In genomic region chr8:111027391-111027937, GRCm38 (mm10) we compare ENCODE assay signal across 8 mouse cellular contexts. TPM values are rescaled to one million over a fixed set of nuclear protein-coding genes. Genes with fewer than 3 reads are reported as not detected.
DNase-seq lines count a peak whose midpoint lies in the region; ATAC-seq lines count a peak whose summit lies in the region.

No protein-coding gene starts in this region.

- no peaks in the 10 kb centered on the region for H3K36me3 ChIP-seq in forebrain, embryonic 11.5 days (ENCODE audit: control insufficient read depth, insufficient read depth, low read length)
- no peaks in the 10 kb centered on the region for H3K36me3 ChIP-seq in heart, embryonic 16.5 days (ENCODE audit: control insufficient read depth, insufficient read depth)
- H3K36me3 ChIP-seq in liver, embryonic 15.5 days (replicated peaks) = no peaks in the 10 kb centered on the region
- no peaks in the 10 kb centered on the region for H3K36me3 ChIP-seq in neural tube, embryonic 12.5 days

- H3K4me1 ChIP-seq in forebrain, embryonic 11.5 days (replicated peaks; ENCODE audit: control insufficient read depth, insufficient read depth, low read length) = no peaks in the 10 kb centered on the region
- peaks cover 3% of the 10 kb centered on the region; the same call in 1 of the 2 replicates for H3K4me1 ChIP-seq in heart, embryonic 16.5 days (ENCODE audit: control insufficient read depth, insufficient read depth, low read length)
- H3K4me1 ChIP-seq in liver, embryonic 15.5 days (replicated peaks) = peaks cover 27% of the 10 kb centered on the region
- H3K4me1 ChIP-seq in neural tube, embryonic 12.5 days = peaks cover 3% of the 10 kb centered on the region; the same call in 1 of the 2 replicates

- peak overlapping the region; percentile 72 for H3K4me3 ChIP-seq in forebrain, embryonic 11.5 days (ENCODE audit: low read depth, low read length)
- peak overlapping the region; percentile 69 for H3K4me3 ChIP-seq in heart, embryonic 16.5 days (ENCODE audit: low read length)
- H3K4me3 ChIP-seq in liver, embryonic 15.5 days (replicated peaks) = peak overlapping the region; percentile 79
- H3K4me3 ChIP-seq in neural tube, embryonic 12.5 days = peak overlapping the region; percentile 77

- DNase-seq in c-Kit-positive CD71-negative TER-119-negative erythroid progenitor cells, embryonic 14.5 days (ENCODE audit: low read depth) = peak; percentile 82
- peak; percentile 86 for DNase-seq in forebrain, embryonic 11.5 days (ENCODE audit: low spot score)
- DNase-seq in kidney, postnatal 36 days = peak; percentile 94 to 95
- peak; percentile 89 for DNase-seq in telencephalon, adult 2 months (ENCODE audit: low read depth, low spot score)

- no peak overlapping the region for H3K27ac ChIP-seq in forebrain, embryonic 11.5 days (ENCODE audit: low read depth, low read length)
- peak overlapping the region; percentile 72 for H3K27ac ChIP-seq in heart, embryonic 16.5 days (ENCODE audit: low read length)
- peak overlapping the region; percentile 75 for H3K27ac ChIP-seq in liver, embryonic 15.5 days (replicated peaks)
- H3K27ac ChIP-seq in neural tube, embryonic 12.5 days = no peak overlapping the region

- H3K9ac ChIP-seq in forebrain, embryonic 11.5 days (ENCODE audit: low read length) = peak overlapping the region; percentile 84
- H3K9ac ChIP-seq in heart, embryonic 16.5 days (ENCODE audit: low read length) = peak overlapping the region; percentile 83
- H3K9ac ChIP-seq in liver, embryonic 15.5 days = peak overlapping the region; percentile 74
- H3K9ac ChIP-seq in neural tube, embryonic 12.5 days = peak overlapping the region; percentile 80

- no peaks in the 10 kb centered on the region for H3K27me3 ChIP-seq in forebrain, embryonic 11.5 days (ENCODE audit: control insufficient read depth, insufficient read depth, low read length)
- H3K27me3 ChIP-seq in heart, embryonic 16.5 days (ENCODE audit: control insufficient read depth, insufficient read depth, low read length) = peaks cover 4% of the 10 kb centered on the region; the same call in 1 of the 2 replicates
- 0 out of 2 replicates have a peak, but pooled peaks cover 7% of the 10 kb centered on the region for H3K27me3 ChIP-seq in liver, embryonic 15.5 days
- 0 out of 2 replicates have a peak, but pooled peaks cover 5% of the 10 kb centered on the region for H3K27me3 ChIP-seq in neural tube, embryonic 12.5 days (replicated peaks)

- no peaks in the 10 kb centered on the region for H3K9me3 ChIP-seq in forebrain, embryonic 11.5 days (ENCODE audit: control insufficient read depth, low read length)
- no peaks in the 10 kb centered on the region for H3K9me3 ChIP-seq in heart, embryonic 16.5 days (replicated peaks; ENCODE audit: control insufficient read depth, low read length)
- H3K9me3 ChIP-seq in liver, embryonic 15.5 days (replicated peaks) = no peaks in the 10 kb centered on the region
- no peaks in the 10 kb centered on the region for H3K9me3 ChIP-seq in neural tube, embryonic 12.5 days

- H3K4me2 ChIP-seq in forebrain, embryonic 11.5 days (ENCODE audit: low read depth, low read length, severe bottlenecking) = peak overlapping the region; percentile 84
- peak overlapping the region; percentile 79 for H3K4me2 ChIP-seq in heart, embryonic 16.5 days (ENCODE audit: low read depth, low read length)
- peak overlapping the region; percentile 93 for H3K4me2 ChIP-seq in liver, embryonic 15.5 days
- peak overlapping the region; percentile 81 for H3K4me2 ChIP-seq in neural tube, embryonic 12.5 days (replicated peaks)

- under 1% methylated on average over 31 of the region's 31 CpGs for WGBS in forebrain, embryonic 11.5 days
- WGBS in heart, embryonic 16.5 days = under 1% methylated on average over 31 of the region's 31 CpGs
- under 1% methylated on average over 31 of the region's 31 CpGs for WGBS in liver, embryonic 15.5 days (ENCODE audit: insufficient replicate concordance)
- WGBS in neural tube, embryonic 12.5 days = under 1% methylated on average over 31 of the region's 31 CpGs

- peak; percentile 74 for ATAC-seq in CD4-positive, CD25-positive, alpha-beta regulatory T cell, adult 4 months
- peak; percentile 88 for ATAC-seq in forebrain, embryonic 11.5 days (replicated peaks; ENCODE audit: low FRiP score)
- ATAC-seq in heart, embryonic 16.5 days (replicated peaks; ENCODE audit: extremely low read depth, insufficient read depth, low FRiP score) = peak; percentile 95
- ATAC-seq in liver, embryonic 15.5 days (ENCODE audit: insufficient read depth) = peak; percentile 91
- peak; percentile 88 for ATAC-seq in neural tube, embryonic 12.5 days (ENCODE audit: low FRiP score, low read depth)

RNA-seq across cellular contexts. Expression of gene Ddx19b, which starts 4.1 kb away (rescaled TPM):
- polyA plus RNA-seq in CD4-positive, CD25-positive, alpha-beta regulatory T cell, adult 4 months (2017; shearing (Covaris generic)) = 10 to 100 TPM in 1 of 2 experiments, 1 to 10 TPM in 1; 5.5 to 12.0 TPM
- polyA plus RNA-seq in forebrain, embryonic 11.5 days (2014; fragmentation: Nextera tagmentation; extraction: Ambion mirVana) = 9.9 and 10.2 TPM in 2 replicates
- polyA plus RNA-seq in heart, embryonic 16.5 days (2015; fragmentation: Nextera tagmentation; extraction: Ambion mirVana) = 4.0 and 4.4 TPM in 2 replicates
- polyA plus RNA-seq in liver, embryonic 15.5 days (2015; fragmentation: Nextera tagmentation; extraction: Ambion mirVana) = 2.4 and 3.0 TPM in 2 replicates
- polyA plus RNA-seq in neural tube, embryonic 12.5 days (2016; fragmentation: Nextera tagmentation; extraction: Ambion mirVana) = 7.5 and 7.9 TPM in 2 replicates

RNA-seq across cellular contexts. Expression of gene Aars, which starts 5.5 kb away (rescaled TPM):
- 10 to 100 TPM; 18.6 to 38.6 TPM for polyA plus RNA-seq in CD4-positive, CD25-positive, alpha-beta regulatory T cell, adult 4 months (2017; shearing (Covaris generic))
- 79.0 and 91.7 TPM in 2 replicates for polyA plus RNA-seq in forebrain, embryonic 11.5 days (2014; fragmentation: Nextera tagmentation; extraction: Ambion mirVana)
- 35.3 and 35.5 TPM in 2 replicates for polyA plus RNA-seq in heart, embryonic 16.5 days (2015; fragmentation: Nextera tagmentation; extraction: Ambion mirVana)
- polyA plus RNA-seq in liver, embryonic 15.5 days (2015; fragmentation: Nextera tagmentation; extraction: Ambion mirVana) = 54.0 and 55.0 TPM in 2 replicates
- 80.1 and 83.8 TPM in 2 replicates for polyA plus RNA-seq in neural tube, embryonic 12.5 days (2016; fragmentation: Nextera tagmentation; extraction: Ambion mirVana)

RNA-seq across cellular contexts. Expression of gene Exosc6, which starts 28.7 kb away (rescaled TPM):
- not detected for polyA plus RNA-seq in CD4-positive, CD25-positive, alpha-beta regulatory T cell, adult 4 months (2017; shearing (Covaris generic))
- 10.8 and 13.1 TPM in 2 replicates for polyA plus RNA-seq in forebrain, embryonic 11.5 days (2014; fragmentation: Nextera tagmentation; extraction: Ambion mirVana)
- polyA plus RNA-seq in heart, embryonic 16.5 days (2015; fragmentation: Nextera tagmentation; extraction: Ambion mirVana) = 5.6 and 6.4 TPM in 2 replicates
- polyA plus RNA-seq in liver, embryonic 15.5 days (2015; fragmentation: Nextera tagmentation; extraction: Ambion mirVana) = 3.5 and 6.0 TPM in 2 replicates
- 0.30 and 6.2 TPM in 2 replicates for polyA plus RNA-seq in neural tube, embryonic 12.5 days (2016; fragmentation: Nextera tagmentation; extraction: Ambion mirVana)

RNA-seq across cellular contexts. Expression of gene Ddx19a, which starts 29.9 kb away (rescaled TPM):
- polyA plus RNA-seq in CD4-positive, CD25-positive, alpha-beta regulatory T cell, adult 4 months (2017; shearing (Covaris generic)) = 10 to 100 TPM; 13.8 to 13.9 TPM
- polyA plus RNA-seq in forebrain, embryonic 11.5 days (2014; fragmentation: Nextera tagmentation; extraction: Ambion mirVana) = 36.2 and 37.3 TPM in 2 replicates
- polyA plus RNA-seq in heart, embryonic 16.5 days (2015; fragmentation: Nextera tagmentation; extraction: Ambion mirVana) = 8.4 and 10.3 TPM in 2 replicates
- 9.3 and 9.9 TPM in 2 replicates for polyA plus RNA-seq in liver, embryonic 15.5 days (2015; fragmentation: Nextera tagmentation; extraction: Ambion mirVana)
- polyA plus RNA-seq in neural tube, embryonic 12.5 days (2016; fragmentation: Nextera tagmentation; extraction: Ambion mirVana) = 14.5 and 16.7 TPM in 2 replicates

Comparison
In these comparisons a context has a peak if more than half of its experiments do, and no peak if none do; other contexts are left out.
1. H3K27ac ChIP-seq: peak in heart, embryonic 16.5 days (single experiment) and liver, embryonic 15.5 days (single experiment); none in forebrain, embryonic 11.5 days (single experiment) and neural tube, embryonic 12.5 days (single experiment).
2. Peak in every context shown above with its lines, with median percentiles within 50 percentile points of each other: ATAC-seq, DNase-seq, H3K4me2 ChIP-seq, H3K4me3 ChIP-seq and H3K9ac ChIP-seq.